Mouse (Mus musculus) lung, embryonic 16.5 days (tissue): ENCODE measurements at regions not wholly inside any gene's neighbourhood (a gene's known extent, or its start where the extent isn't known, plus 50 kb on each side); places are given as distances from the start of the nearest gene placed in this dataset.
A peak's percentile ranks its signal among the peaks of the same experiment; 100 is the strongest.

Experiments
- ATAC-seq: fragments of 200-750 bp; cut with Nextera tagmentation; 2 replicates; pipeline ENCODE4 v1.8.0; 2017; ENCODE audit warnings: low read depth, mild to moderate bottlenecking, moderate library complexity
- H3K27ac ChIP-seq: fragments of 300-500 bp; sonication (generic); 2 replicates; pipeline ENCODE4 v1.5.1; 2014; ENCODE audit warnings: mild to moderate bottlenecking, control low read depth, low read length
- H3K27me3 ChIP-seq: fragments of 300-500 bp; sonication (generic); 2 replicates; pipeline ENCODE4 v1.6.1; 2014; ENCODE audit warnings: low read depth, low read length, mixed read lengths; ENCODE audit not compliant: control insufficient read depth, insufficient read depth
- H3K36me3 ChIP-seq: fragments of 300-500 bp; sonication (generic); 2 replicates; pipeline ENCODE4 v1.6.1; 2014; ENCODE audit warnings: low read length; ENCODE audit not compliant: control insufficient read depth, insufficient read depth
- H3K4me1 ChIP-seq: fragments of 300-500 bp; sonication (generic); replicated peaks from 2 replicates; pipeline ENCODE4 v1.6.1; 2014; ENCODE audit warnings: low read length, mixed read lengths; ENCODE audit not compliant: control insufficient read depth, insufficient read depth
- H3K4me2 ChIP-seq: fragments of 300-500 bp; sonication (generic); 2 replicates; pipeline ENCODE4 v1.6.1; 2014; ENCODE audit warnings: low read depth, low read length, control low read depth
- H3K4me3 ChIP-seq: fragments of 300-500 bp; sonication (generic); 2 replicates; pipeline ENCODE4 v1.5.1; 2014; ENCODE audit warnings: mild to moderate bottlenecking, low read length, control low read depth
- H3K9ac ChIP-seq: fragments of 300-500 bp; sonication (generic); 2 replicates; pipeline ENCODE4 v1.6.1; 2014; ENCODE audit warnings: low read length, control low read depth
- H3K9me3 ChIP-seq: fragments of 300-500 bp; sonication (generic); 2 replicates; pipeline ENCODE4 v1.6.1; 2016; ENCODE audit warnings: low read length; ENCODE audit not compliant: control insufficient read depth
- WGBS: fragments of 180-500 bp; shearing (Covaris S2); extraction: QIAGEN DNeasy Blood & Tissue Kit; methylation state at CpG from one replicate; pipeline ENCODE4 v1.1.7; 2014; 5-methylcytosine and 5-hydroxymethylcytosine counted together

GRCm38 (mm10) chr10:91594891-91595290 lies 413.8 kb upstream of the Tmpo start:
- Histone ChIP-seq H3K27me3 (no peaks in the 10 kb centered on the region), H3K9me3 (no peaks in the 10 kb centered on the region), H3K4me2 (no peak overlapping the region), H3K27ac (peak overlapping the region; percentile 61), H3K4me3 (no peak overlapping the region), H3K9ac (no peak overlapping the region), H3K4me1 (no peaks in the 10 kb centered on the region), H3K36me3 (no peaks in the 10 kb centered on the region)
- peak; percentile 85 for ATAC-seq
- 73% methylated on average over 3 of the region's 3 CpGs for WGBS

GRCm38 (mm10) chr10:91593378-91593777 lies 412.3 kb upstream of the Tmpo start:
- Histone ChIP-seq H3K4me3 (no peak overlapping the region), H3K4me1 (no peaks in the 10 kb centered on the region), H3K27ac (no peak overlapping the region), H3K9me3 (no peaks in the 10 kb centered on the region), H3K9ac (no peak overlapping the region), H3K36me3 (no peaks in the 10 kb centered on the region), H3K4me2 (no peak overlapping the region), H3K27me3 (no peaks in the 10 kb centered on the region)
- 67% methylated on average over 2 of the region's 2 CpGs for WGBS
- ATAC-seq = no peak

GRCm38 (mm10) chr10:91591845-91592244 lies 410.7 kb upstream of the Tmpo start:
- no peak overlapping the region for H3K9ac ChIP-seq
- 68% methylated on average over 10 of the region's 10 CpGs for WGBS
- ATAC-seq = no peak
- no peak overlapping the region for H3K27ac ChIP-seq
- no peaks in the 10 kb centered on the region for H3K36me3 ChIP-seq
- no peaks in the 10 kb centered on the region for H3K4me1 ChIP-seq
- H3K4me2 ChIP-seq = no peak overlapping the region
- H3K4me3 ChIP-seq = no peak overlapping the region
- H3K9me3 ChIP-seq = no peaks in the 10 kb centered on the region
- H3K27me3 ChIP-seq = no peaks in the 10 kb centered on the region

- H3K27me3 ChIP-seq = no peaks in the 10 kb centered on the region
- H3K9ac ChIP-seq = no peak overlapping the region
- H3K9me3 ChIP-seq = no peaks in the 10 kb centered on the region
- no peak for ATAC-seq
- H3K27ac ChIP-seq = no peak overlapping the region
- 39% methylated on average over 3 of the region's 3 CpGs for WGBS
- no peaks in the 10 kb centered on the region for H3K4me1 ChIP-seq
- H3K36me3 ChIP-seq = no peaks in the 10 kb centered on the region
- H3K4me2 ChIP-seq = no peak overlapping the region
- no peak overlapping the region for H3K4me3 ChIP-seq
Observed at GRCm38 (mm10) chr10:91591398-91591811, 410.3 kb upstream of the Tmpo start.

GRCm38 (mm10) chr10:91583204-91583603 lies 402.1 kb upstream of the Tmpo start:
- H3K27ac ChIP-seq = no peak overlapping the region
- no peaks in the 10 kb centered on the region for H3K9me3 ChIP-seq
- WGBS = 81% methylated on average over 3 of the region's 3 CpGs
- no peaks in the 10 kb centered on the region for H3K27me3 ChIP-seq
- H3K36me3 ChIP-seq = no peaks in the 10 kb centered on the region
- no peak overlapping the region for H3K4me3 ChIP-seq
- no peak for ATAC-seq
- H3K4me1 ChIP-seq = no peaks in the 10 kb centered on the region
- no peak overlapping the region for H3K9ac ChIP-seq
- no peak overlapping the region for H3K4me2 ChIP-seq

GRCm38 (mm10) chr10:91580959-91581358 lies 399.8 kb upstream of the Tmpo start:
- Histone ChIP-seq H3K9me3 (no peaks in the 10 kb centered on the region), H3K27me3 (no peaks in the 10 kb centered on the region), H3K4me1 (no peaks in the 10 kb centered on the region), H3K4me3 (no peak overlapping the region), H3K27ac (no peak overlapping the region), H3K9ac (no peak overlapping the region), H3K36me3 (no peaks in the 10 kb centered on the region), H3K4me2 (no peak overlapping the region)
- 60% methylated on average over 11 of the region's 11 CpGs for WGBS
- no peak for ATAC-seq

- H3K27ac ChIP-seq = no peak overlapping the region
- no peaks in the 10 kb centered on the region for H3K27me3 ChIP-seq
- ATAC-seq = no peak
- H3K4me2 ChIP-seq = no peak overlapping the region
- H3K9ac ChIP-seq = no peak overlapping the region
- H3K4me1 ChIP-seq = no peaks in the 10 kb centered on the region
- H3K4me3 ChIP-seq = no peak overlapping the region
- no peaks in the 10 kb centered on the region for H3K36me3 ChIP-seq
- H3K9me3 ChIP-seq = no peaks in the 10 kb centered on the region
- WGBS = 59% methylated on average over 17 of the region's 17 CpGs
Observed at GRCm38 (mm10) chr10:91575323-91576064, 394.4 kb upstream of the Tmpo start.

- H3K27ac ChIP-seq = no peak overlapping the region
- H3K4me3 ChIP-seq = no peak overlapping the region
- no peaks in the 10 kb centered on the region for H3K36me3 ChIP-seq
- no peak for ATAC-seq
- no peaks in the 10 kb centered on the region for H3K27me3 ChIP-seq
- H3K4me1 ChIP-seq = no peaks in the 10 kb centered on the region
- H3K9ac ChIP-seq = no peak overlapping the region
- H3K4me2 ChIP-seq = no peak overlapping the region
- 74% methylated on average over 7 of the region's 7 CpGs for WGBS
- H3K9me3 ChIP-seq = no peaks in the 10 kb centered on the region
Observed at GRCm38 (mm10) chr10:91572796-91573195, 391.7 kb upstream of the Tmpo start.

GRCm38 (mm10) chr10:91569046-91569445 lies 387.9 kb upstream of the Tmpo start:
- no peak for ATAC-seq
- Histone ChIP-seq H3K4me1 (no peaks in the 10 kb centered on the region), H3K27ac (no peak overlapping the region), H3K4me2 (no peak overlapping the region), H3K36me3 (no peaks in the 10 kb centered on the region), H3K4me3 (no peak overlapping the region), H3K27me3 (no peaks in the 10 kb centered on the region), H3K9me3 (no peaks in the 10 kb centered on the region), H3K9ac (no peak overlapping the region)
- WGBS = 79% methylated on average over 6 of the region's 6 CpGs
